Mouse (Mus musculus) G1E (cell line): ENCODE results near the gene Ssbp3. TPM values are rescaled to one million over a fixed set of nuclear protein-coding genes. Genes with fewer than 3 reads are reported as not detected.

Experiments
- ATAC-seq: 2 replicates; pipeline ENCODE4 v1.8.0; 2016; ENCODE audit warnings: mild to moderate bottlenecking; ENCODE audit not compliant: insufficient number of reproducible peaks, poor library complexity, low FRiP score, severe bottlenecking; ENCODE audit errors: extremely low read depth
- DNase-seq: peaks from one replicate; pipeline ENCODE4 v3.0.0; 2012; ENCODE audit warnings: low spot score
- H3K27me3 ChIP-seq: 2 replicates; pipeline ENCODE4 v1.6.1; 2012; ENCODE audit warnings: mild to moderate bottlenecking, low read length, inconsistent platforms; ENCODE audit not compliant: insufficient read depth
- H3K36me3 ChIP-seq: replicated peaks from 2 replicates; pipeline ENCODE3; 2012; ENCODE audit warnings: mild to moderate bottlenecking, inconsistent platforms
- H3K4me1 ChIP-seq: 2 replicates; pipeline ENCODE4 v1.6.1; 2012; ENCODE audit warnings: low read depth, low read length, inconsistent platforms, mixed read lengths; ENCODE audit not compliant: insufficient read depth
- H3K4me3 ChIP-seq: 2 replicates; pipeline ENCODE4 v1.5.1; 2012; ENCODE audit warnings: low read depth, mild to moderate bottlenecking, inconsistent platforms, low read length, moderate library complexity, mixed read lengths
- H3K9me3 ChIP-seq: replicated peaks from 2 replicates; pipeline ENCODE4 v1.6.1; 2012; ENCODE audit warnings: inconsistent platforms
- CTCF ChIP-seq: IDR thresholded peaks from 2 replicates; pipeline ENCODE4 v1.5.1; 2012; ENCODE audit warnings: low read depth, low read length, inconsistent platforms, mixed read lengths
- GATA1 ChIP-seq: IDR thresholded peaks from 2 replicates; pipeline ENCODE4 v1.6.1; 2012; ENCODE audit warnings: borderline replicate concordance, low read length, inconsistent platforms, mixed read lengths
- GATA2 ChIP-seq: IDR thresholded peaks from 2 replicates; pipeline ENCODE4 v1.6.1; 2012; ENCODE audit warnings: low read depth, low read length, inconsistent platforms, borderline replicate concordance
- POLR2AphosphoS5 ChIP-seq: IDR thresholded peaks from 2 replicates; pipeline ENCODE4 v1.6.1; 2012; ENCODE audit warnings: low read depth, low read length, inconsistent platforms; ENCODE audit not compliant: insufficient replicate concordance
- TAL1 ChIP-seq: conservative IDR thresholded peaks from 2 replicates; pipeline ENCODE4 v1.6.1; 2012; ENCODE audit warnings: low read depth, low read length, inconsistent platforms, mixed read lengths
- polyA plus RNA-seq: library from polyadenylated mRNA; stranded (reverse); fragments of >175 nt; gene quantifications from 2 replicates; pipeline ENCODE4 v1.2.3, GENCODE M21; 2012
- total RNA-seq, 2 experiments: library from RNA; stranded (forward) in 1 of 2; stranded (reverse) in 1 of 2; fragments of 200-1000 nt in 1 of 2; fragments of >200 nt in 1 of 2; fragmentation: Nextera tagmentation in 1 of 2; gene quantifications; 2 replicates each; pipeline ENCODE4 v1.2.3; 2014 to 2017

Ssbp3 gene
- total and polyA plus RNA-seq, 3 experiments = 46.6 to 685 (median 232) TPM

- no peak for DNase-seq
- Histone ChIP-seq H3K4me1 (peaks cover 98% of the 10 kb centered on the region), H3K9me3 (no peaks in the 10 kb centered on the region), H3K27me3 (no peaks in the 10 kb centered on the region), H3K4me3 (peak overlapping the region; percentile 41; the same call in 1 of the 2 replicates), H3K36me3 (peaks cover 93% of the 10 kb centered on the region)
- ATAC-seq = no peak
- TF ChIP-seq CTCF (no peak), GATA2 (no peak), TAL1 (no peak), POLR2AphosphoS5 (no peak), GATA1 (no peak)
These were observed 26.2 kb downstream of the Ssbp3 start for GRCm38 (mm10) chr4:106936741-106937140.

DNA sequence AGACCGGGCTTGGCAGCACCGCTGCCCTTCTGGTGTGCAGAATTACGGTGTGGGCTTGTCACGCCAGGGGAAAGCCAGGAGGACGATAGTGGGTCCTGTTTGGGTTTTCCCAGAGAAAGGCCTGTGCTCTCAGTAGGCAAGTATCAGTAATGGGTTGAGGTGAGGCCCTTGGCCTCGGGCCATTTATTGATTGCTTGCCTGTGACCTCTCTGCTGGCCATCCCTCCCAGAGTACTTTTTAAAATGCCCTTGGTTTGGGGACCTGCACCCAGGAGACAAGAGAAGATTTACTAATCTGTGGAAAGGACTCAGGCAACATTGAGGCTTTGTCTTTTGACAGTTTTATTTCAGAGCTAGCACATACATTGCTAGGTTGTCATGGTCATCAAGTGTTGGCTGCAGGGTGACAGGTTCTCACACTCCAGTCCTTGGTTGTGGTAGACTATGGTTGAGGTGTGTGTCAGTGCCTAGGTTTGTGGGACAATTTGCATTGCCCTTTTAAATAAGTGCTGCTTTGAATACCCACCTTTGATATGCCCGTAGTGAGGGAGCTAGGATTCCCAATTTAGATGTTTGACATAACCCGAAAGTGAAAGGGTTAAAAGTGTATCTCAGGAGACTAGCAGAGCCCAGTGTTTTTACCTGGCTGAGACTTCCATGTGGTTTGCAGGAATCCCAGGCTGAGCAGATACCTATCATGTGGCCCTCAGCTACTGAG is 28.2 kb downstream of the Ssbp3 start:
- ATAC-seq (no peak), DNase-seq (no peak)
- Histone ChIP-seq H3K27me3 (no peaks in the 10 kb centered on the region), H3K9me3 (no peaks in the 10 kb centered on the region), H3K36me3 (peaks cover 93% of the 10 kb centered on the region), H3K4me3 (peak overlapping the region; percentile 54; the same call in 1 of the 2 replicates), H3K4me1 (peaks cover 98% of the 10 kb centered on the region)
- TF ChIP-seq CTCF (no peak), TAL1 (no peak), GATA2 (no peak), POLR2AphosphoS5 (no peak), GATA1 (no peak)

DNA sequence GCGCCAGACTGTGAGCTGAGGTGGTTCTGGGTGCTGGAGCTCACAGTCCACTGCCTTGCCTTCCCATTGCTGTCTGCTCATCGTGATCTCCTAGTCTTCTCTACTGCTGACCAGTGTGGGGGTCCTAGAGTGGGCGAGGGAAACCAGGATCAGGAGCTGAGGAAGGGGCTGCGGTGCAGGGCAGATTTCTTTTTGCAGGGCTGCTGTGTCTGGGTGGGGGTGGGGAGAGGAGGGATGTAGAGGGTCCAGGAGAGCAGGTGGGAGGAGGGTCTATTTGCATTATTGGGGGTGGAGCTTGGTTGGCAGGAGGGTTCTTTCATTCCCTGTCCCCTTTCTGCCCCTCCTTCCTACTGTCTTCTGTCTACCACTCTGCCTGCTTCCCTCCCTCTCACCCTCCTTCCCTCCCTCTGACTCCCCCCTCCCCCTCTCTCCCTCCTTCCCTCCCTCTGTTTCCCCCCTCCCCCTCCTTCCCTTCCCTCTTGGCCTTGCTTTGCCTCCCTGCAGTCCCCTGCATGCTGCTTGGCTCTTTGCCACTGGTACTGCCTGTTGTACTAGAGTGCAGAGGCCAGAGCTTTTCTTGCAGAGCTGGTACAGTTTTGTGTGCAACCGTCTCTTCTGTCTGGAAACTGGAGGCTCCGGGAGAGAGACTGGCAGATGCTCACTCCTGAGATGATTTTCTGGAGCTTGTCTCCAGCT is 28.9 kb downstream of the Ssbp3 start:
- Histone ChIP-seq H3K36me3 (peaks cover 96% of the 10 kb centered on the region), H3K9me3 (no peaks in the 10 kb centered on the region), H3K4me3 (peak overlapping the region; percentile 54; the same call in 1 of the 2 replicates), H3K4me1 (peaks cover 99% of the 10 kb centered on the region), H3K27me3 (no peaks in the 10 kb centered on the region)
- DNase-seq (no peak), ATAC-seq (no peak)
- no peak for TF ChIP-seq GATA2
- no peak for TF ChIP-seq POLR2AphosphoS5
- no peak for TF ChIP-seq TAL1
- TF ChIP-seq GATA1 = no peak
- TF ChIP-seq CTCF = no peak

DNA sequence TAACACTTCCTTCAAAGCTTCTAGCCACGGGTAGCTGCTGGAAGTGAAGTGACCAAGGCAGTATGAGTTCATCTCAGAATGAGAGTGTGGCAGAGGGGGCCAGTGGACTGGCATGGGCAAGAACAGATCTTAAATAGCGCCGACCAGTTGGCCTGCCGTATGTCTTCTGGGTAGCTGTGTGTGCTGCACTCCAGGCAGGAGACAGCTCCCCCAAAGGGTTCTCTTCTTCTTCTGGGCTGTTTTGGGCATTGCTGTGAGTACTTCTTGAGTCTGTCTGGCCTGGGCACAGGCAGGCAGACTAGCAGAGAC is 29.4 kb downstream of the Ssbp3 start:
- ATAC-seq (no peak), DNase-seq (no peak)
- Histone ChIP-seq H3K36me3 (peaks cover 96% of the 10 kb centered on the region), H3K4me3 (no peak overlapping the region; the same call in 1 of the 2 replicates), H3K4me1 (peaks cover 99% of the 10 kb centered on the region), H3K27me3 (no peaks in the 10 kb centered on the region), H3K9me3 (no peaks in the 10 kb centered on the region)
- TF ChIP-seq CTCF (no peak), GATA1 (no peak), POLR2AphosphoS5 (no peak), GATA2 (no peak), TAL1 (no peak)

DNA sequence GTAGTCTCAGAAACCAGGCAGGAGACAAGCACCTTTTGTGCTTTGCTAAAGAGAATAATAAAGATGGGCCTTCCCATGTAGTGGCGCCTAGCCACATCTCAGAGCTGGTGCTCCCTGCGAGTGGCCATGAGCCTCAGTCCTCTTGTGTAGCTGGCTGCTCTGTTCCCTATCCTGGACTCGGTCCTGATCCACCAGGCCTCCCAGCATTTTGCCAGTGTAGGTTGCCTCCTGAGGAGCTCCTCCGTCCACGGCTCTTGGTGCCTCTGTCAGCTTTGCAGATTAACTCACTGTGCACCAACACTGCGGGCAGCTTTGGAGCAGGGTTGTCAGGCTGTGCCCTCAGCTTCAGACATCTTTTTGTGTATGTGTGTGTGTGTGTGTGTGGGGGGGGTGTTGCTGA is 30.4 kb downstream of the Ssbp3 start:
- DNase-seq (no peak), ATAC-seq (no peak)
- H3K9me3 ChIP-seq = no peaks in the 10 kb centered on the region
- peaks cover 98% of the 10 kb centered on the region for H3K36me3 ChIP-seq
- peaks cover 99% of the 10 kb centered on the region for H3K4me1 ChIP-seq
- TF ChIP-seq GATA2 (no peak), CTCF (no peak), TAL1 (no peak), GATA1 (no peak), POLR2AphosphoS5 (no peak)
- peak overlapping the region; percentile 56; the same call in 1 of the 2 replicates for H3K4me3 ChIP-seq
- H3K27me3 ChIP-seq = no peaks in the 10 kb centered on the region

DNA sequence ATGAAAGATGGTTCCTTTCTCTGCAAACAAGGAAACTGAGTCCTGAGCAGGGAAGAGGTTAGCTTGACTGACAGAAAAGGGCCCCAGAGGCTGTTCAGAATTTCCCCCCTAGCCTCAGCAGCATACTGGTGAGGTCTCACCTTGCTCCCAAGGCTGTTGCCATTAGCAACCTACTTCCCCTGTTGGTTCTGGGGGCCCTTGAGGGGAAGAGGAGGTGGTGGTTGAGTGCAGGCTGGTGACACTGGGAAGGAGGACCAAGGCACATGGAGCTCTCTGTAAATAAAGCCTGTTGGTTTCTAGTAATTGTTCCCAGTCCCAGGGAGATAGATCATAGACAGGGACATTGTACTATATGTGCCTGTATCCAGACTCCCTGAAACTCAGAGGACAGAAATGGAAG is 31.0 kb downstream of the Ssbp3 start:
- Histone ChIP-seq H3K27me3 (no peaks in the 10 kb centered on the region), H3K4me3 (peak overlapping the region; percentile 56; the same call in 1 of the 2 replicates), H3K9me3 (no peaks in the 10 kb centered on the region), H3K4me1 (peaks cover 99% of the 10 kb centered on the region), H3K36me3 (peaks cover 98% of the 10 kb centered on the region)
- ATAC-seq (0 out of 2 replicates have a peak, but pooled peaks have one; percentile 19), DNase-seq (peak; percentile 69)
- no peak for TF ChIP-seq CTCF
- TF ChIP-seq GATA1 = no peak
